Mouse (Mus musculus): Measurements from ENCODE around the gene Sytl4. TPM values are rescaled to one million over a fixed set of nuclear protein-coding genes. Genes with fewer than 3 reads are reported as not detected.

Sytl4 gene
- polyA plus RNA-seq, 1 experiment from 2014 or later: 0.77 TPM

GRCm38 (mm10) chrX:133914219-133914618, 67.4 kb downstream of the Sytl4 start:
- H3K27ac ChIP-seq: no peak overlapping the region
- peaks cover 93% of the 10 kb centered on the region for H3K27me3 ChIP-seq (ENCODE audit: poor library complexity, severe bottlenecking)
- peaks cover 8% of the 10 kb centered on the region; the same call in 1 of the 2 replicates for H3K4me1 ChIP-seq
- H3K36me3 ChIP-seq (replicated peaks): no peaks in the 10 kb centered on the region
- H3K4me3 ChIP-seq: no peak overlapping the region
- 61% methylated on average over 7 of the region's 7 CpGs for WGBS
- no peaks in the 10 kb centered on the region for H3K9me3 ChIP-seq
- no peak for DNase-seq (ENCODE audit: extremely low spot score, low spot score)

- WGBS: 87% methylated on average over 3 of the region's 3 CpGs
- H3K4me3 ChIP-seq: no peak overlapping the region
- peaks cover 81% of the 10 kb centered on the region for H3K27me3 ChIP-seq (ENCODE audit: poor library complexity, severe bottlenecking)
These were observed 68.6 kb downstream of the Sytl4 start for GRCm38 (mm10) chrX:133913006-133913405.

DNA sequence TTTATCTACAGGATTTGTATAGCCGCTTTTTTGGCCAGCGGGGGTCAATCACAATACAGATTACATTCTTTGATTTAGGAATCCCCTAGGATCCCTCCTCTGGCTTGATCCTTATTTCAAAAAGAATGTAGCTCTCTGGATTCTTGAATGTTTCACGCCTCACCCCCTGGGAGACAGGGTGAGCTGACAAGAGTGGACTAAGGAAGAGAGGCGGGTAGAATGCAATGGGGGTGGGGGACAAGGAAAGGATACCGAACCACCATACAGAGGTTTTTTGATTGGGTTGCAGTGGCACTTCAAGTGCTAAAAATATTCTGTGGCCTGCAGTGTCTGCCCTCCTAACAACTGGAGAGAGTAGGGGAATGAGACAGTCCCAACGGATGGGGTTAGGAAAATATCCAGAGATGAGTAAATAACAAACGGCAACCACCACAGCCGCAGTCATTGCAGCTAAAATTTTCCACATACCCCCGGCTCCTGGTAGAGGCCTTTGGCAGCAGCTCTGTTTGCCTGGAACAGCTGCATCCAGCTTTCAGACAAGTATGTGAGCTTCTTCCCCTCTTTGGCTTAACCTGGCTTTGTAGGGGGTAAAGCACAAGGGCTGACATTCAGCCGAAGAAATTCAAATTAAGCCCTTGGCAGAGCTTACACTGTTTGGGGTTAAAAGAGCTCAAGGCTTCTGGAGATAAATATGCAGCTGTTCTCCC, 70.1 kb downstream of the Sytl4 start:
- WGBS: 35% methylated on average over 10 of the region's 10 CpGs

More at GRCm38 (mm10) chrX:133913006-133913405, 68.6 kb downstream of the Sytl4 start:
- no peaks in the 10 kb centered on the region for H3K9me3 ChIP-seq
- no peaks in the 10 kb centered on the region for H3K36me3 ChIP-seq (replicated peaks)
- H3K4me1 ChIP-seq: peaks cover 8% of the 10 kb centered on the region; the same call in 1 of the 2 replicates
- DNase-seq (ENCODE audit: extremely low spot score, low spot score): no peak
- H3K27ac ChIP-seq: no peak overlapping the region

DNA sequence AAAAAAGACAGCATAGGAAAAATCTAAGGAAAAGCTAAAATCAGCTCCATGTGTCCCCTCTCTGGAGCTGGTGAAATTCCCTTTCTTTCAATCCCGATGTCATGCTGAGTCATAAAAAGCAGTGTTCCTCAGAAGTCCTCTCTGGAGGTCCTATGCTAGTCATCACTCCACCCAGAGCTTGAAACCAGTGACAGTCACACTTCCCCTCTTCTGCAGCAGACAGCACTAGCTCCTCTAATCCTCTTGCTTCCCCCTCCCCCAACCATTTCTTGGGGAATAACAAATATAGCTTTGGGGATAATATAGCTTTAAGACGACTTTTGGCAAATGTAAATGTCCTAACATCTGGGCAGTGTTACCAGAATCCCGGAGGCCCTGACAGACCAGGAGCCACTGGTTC, 73.4 kb downstream of the Sytl4 start, which contains the start of gene Srpx2:
Gene Srpx2 (plus strand): TSS at position 166 of the 400 bp plus-strand sequence.
- H3K36me3 ChIP-seq (replicated peaks): no peaks in the 10 kb centered on the region
- DNase-seq (ENCODE audit: extremely low spot score, low spot score): no peak
- peaks cover 37% of the 10 kb centered on the region for H3K27me3 ChIP-seq (ENCODE audit: poor library complexity, severe bottlenecking)
- no peaks in the 10 kb centered on the region for H3K9me3 ChIP-seq
- 48% methylated on average over 3 of the region's 3 CpGs for WGBS
- no peak within 1 kb of the TSS for H3K27ac ChIP-seq
- no peak within 1 kb of the TSS for H3K4me3 ChIP-seq
- H3K4me1 ChIP-seq: peaks cover 8% of the 10 kb centered on the region; the same call in 1 of the 2 replicates

More for the DNA sequence above, 70.1 kb downstream of the Sytl4 start:
- peaks cover 8% of the 10 kb centered on the region; the same call in 1 of the 2 replicates for H3K4me1 ChIP-seq
- no peaks in the 10 kb centered on the region for H3K9me3 ChIP-seq
- H3K4me3 ChIP-seq: no peak overlapping the region
- H3K27me3 ChIP-seq (ENCODE audit: poor library complexity, severe bottlenecking): peaks cover 70% of the 10 kb centered on the region
- DNase-seq (ENCODE audit: extremely low spot score, low spot score): no peak
- no peaks in the 10 kb centered on the region for H3K36me3 ChIP-seq (replicated peaks)
- H3K27ac ChIP-seq: no peak overlapping the region

- Histone ChIP-seq H3K9me3 (no peaks in the 10 kb centered on the region), H3K27me3 (ENCODE audit: poor library complexity, severe bottlenecking) (peaks cover 15% of the 10 kb centered on the region), H3K4me3 (peak within 1 kb of the TSS; percentile 62), H3K36me3 (replicated peaks) (peaks cover 30% of the 10 kb centered on the region), H3K4me1 (no peaks in the 10 kb centered on the region), H3K27ac (peak within 1 kb of the TSS; percentile 91)
- DNase-seq (ENCODE audit: extremely low spot score, low spot score): peak; percentile 79
- WGBS: 24% methylated on average over 33 of the region's 33 CpGs
These were observed 83.5 kb downstream of the Sytl4 start, which contains the start of gene Tspan6 for GRCm38 (mm10) chrX:133898014-133898542. TSS of gene Tspan6 (minus strand) at chrX:133898429.

GRCm38 (mm10) chrX:133888111-133888510, 93.5 kb downstream of the Sytl4 start:
- DNase-seq (ENCODE audit: extremely low spot score, low spot score): no peak
- H3K4me1 ChIP-seq: no peaks in the 10 kb centered on the region
- WGBS: 92% methylated on average over 5 of the region's 5 CpGs

GRCm38 (mm10) chrX:133887308-133887707, 94.3 kb downstream of the Sytl4 start:
- Histone ChIP-seq H3K27me3 (ENCODE audit: poor library complexity, severe bottlenecking) (0 out of 2 replicates have a peak, but pooled peaks cover 6% of the 10 kb centered on the region), H3K4me1 (no peaks in the 10 kb centered on the region), H3K27ac (no peak overlapping the region), H3K36me3 (replicated peaks) (peaks cover 27% of the 10 kb centered on the region), H3K4me3 (no peak overlapping the region), H3K9me3 (no peaks in the 10 kb centered on the region)
- no peak for DNase-seq (ENCODE audit: extremely low spot score, low spot score)
- WGBS: 89% methylated on average over 3 of the region's 3 CpGs

More at GRCm38 (mm10) chrX:133888111-133888510, 93.5 kb downstream of the Sytl4 start:
- no peaks in the 10 kb centered on the region for H3K9me3 ChIP-seq
- H3K27ac ChIP-seq: no peak overlapping the region
- H3K36me3 ChIP-seq (replicated peaks): peaks cover 35% of the 10 kb centered on the region
- H3K27me3 ChIP-seq (ENCODE audit: poor library complexity, severe bottlenecking): 0 out of 2 replicates have a peak, but pooled peaks cover 6% of the 10 kb centered on the region
- no peak overlapping the region for H3K4me3 ChIP-seq

Other genes starting within 250 kb of the Sytl4 start
- 0.10 TPM in 1 of 2 replicates, not detected in the other for gene Tnmd, start 130.8 kb downstream of the Sytl4 start, polyA plus RNA-seq (2016; fragmentation: Nextera tagmentation; extraction: Ambion mirVana)
- 219 and 227 TPM in 2 replicates for gene Tspan6, start 83.4 kb downstream of the Sytl4 start, polyA plus RNA-seq (2016; fragmentation: Nextera tagmentation; extraction: Ambion mirVana)
- 0.33 and 0.35 TPM in 2 replicates for gene Srpx2, start 73.4 kb downstream of the Sytl4 start, polyA plus RNA-seq (2016; fragmentation: Nextera tagmentation; extraction: Ambion mirVana)
- gene Cstf2, start 77.4 kb upstream of the Sytl4 start, polyA plus RNA-seq (2016; fragmentation: Nextera tagmentation; extraction: Ambion mirVana): 69.0 and 70.1 TPM in 2 replicates
- gene Xkrx, start 180.3 kb upstream of the Sytl4 start, polyA plus RNA-seq (2016; fragmentation: Nextera tagmentation; extraction: Ambion mirVana): 0.11 TPM in 1 of 2 replicates, not detected in the other
- gene Arl13a, start 205.7 kb upstream of the Sytl4 start, polyA plus RNA-seq (2016; fragmentation: Nextera tagmentation; extraction: Ambion mirVana): not detected in 2 replicates
- gene Nox1, start 240.1 kb upstream of the Sytl4 start, polyA plus RNA-seq (2016; fragmentation: Nextera tagmentation; extraction: Ambion mirVana): 0.10 TPM in 1 of 2 replicates, not detected in the other